Mouse (Mus musculus) left cerebral cortex, adult 18-20 months (tissue): Measurements from ENCODE around the gene Tas2r129. TPM values are rescaled to one million over a fixed set of nuclear protein-coding genes. Genes with fewer than 3 reads are reported as not detected.
"Not testable (repeated sequence)": the region's sequence is repeated elsewhere in the genome, so short reads cannot be mapped to it uniquely, and the experiment has no call there.

ENCODE experiments used
- DNase-seq, 2 experiments: peaks; one replicate each; pipeline ENCODE4 v3.0.0; 2021 to 2022; ENCODE audit warnings: low spot score in 2 of 2, mixed read lengths in 1 of 2
- long read RNA-seq, 2 experiments: library from polyadenylated mRNA; stranded (forward); transcript quantifications; one replicate each; pipeline ENCODE4 v2.0.0; 2021
- total RNA-seq, 2 experiments: library from RNA; stranded (reverse); gene quantifications; 2 replicates each; pipeline ENCODE4 v1.2.3; 2021

Tas2r129 gene
- total RNA-seq, result not detected
- long read RNA-seq, experiment 1, result 0 reads
- long read RNA-seq, experiment 2, result 0 reads

GRCm38 (mm10) chr6:132950802-132951201 is at the start of gene Tas2r129:
Tas2r129 (plus strand) TSS chr6:132951102.
- no peak for DNase-seq

GRCm38 (mm10) chr6:132909351-132909750 is 41.6 kb upstream of the Tas2r129 start, which contains the start of gene Tas2r125:
Tas2r125 (plus strand) TSS chr6:132909651.
- no peak for DNase-seq

- DNase-seq, result not testable (repeated sequence)
Observed at GRCm38 (mm10) chr6:132941376-132941775, 9.5 kb upstream of the Tas2r129 start.

GRCm38 (mm10) chr6:132957819-132958218 is 6.9 kb downstream of the Tas2r129 start, which contains the start of gene Tas2r131:
Tas2r131 (minus strand) TSS chr6:132957919.
- no peak for DNase-seq

- DNase-seq, result no peak
Observed at GRCm38 (mm10) chr6:132980865-132981264, 30.0 kb downstream of the Tas2r129 start, which contains the start of gene Tas2r109. Tas2r109 (minus strand) TSS chr6:132980965.

Other genes starting within 250 kb of the Tas2r129 start
- not detected for gene Tas2r122, start 239.2 kb upstream of the Tas2r129 start, total RNA-seq
- gene Tas2r115, start 213.1 kb upstream of the Tas2r129 start, total RNA-seq, result not detected
- not detected for gene Tas2r124, start 196.4 kb upstream of the Tas2r129 start, total RNA-seq
- not detected for gene Tas2r102, start 189.0 kb upstream of the Tas2r129 start, total RNA-seq
- not detected for gene Tas2r136, start 172.9 kb upstream of the Tas2r129 start, total RNA-seq
- gene Tas2r117, start 148.3 kb upstream of the Tas2r129 start, total RNA-seq, result not detected
- gene Tas2r123, start 104.0 kb upstream of the Tas2r129 start, total RNA-seq, result not detected
- gene Tas2r116, start 95.7 kb upstream of the Tas2r129 start, total RNA-seq, result not detected
- not detected for gene Tas2r110, start 83.1 kb upstream of the Tas2r129 start, total RNA-seq
- gene Tas2r113, start 58.1 kb upstream of the Tas2r129 start, total RNA-seq, result not detected
- gene Tas2r125, start 41.5 kb upstream of the Tas2r129 start, total RNA-seq, result not detected
- gene Tas2r131, start 6.8 kb downstream of the Tas2r129 start, total RNA-seq, result not detected
- not detected for gene Tas2r109, start 29.9 kb downstream of the Tas2r129 start, total RNA-seq
- gene Tas2r103, start 86.0 kb downstream of the Tas2r129 start, total RNA-seq, result not detected
- not detected for gene Tas2r140, start 104.7 kb downstream of the Tas2r129 start, total RNA-seq
- gene Smim10l1, start 153.8 kb downstream of the Tas2r129 start, total RNA-seq, result 100 to 1,000 TPM; 118 to 123 TPM